Mouse (Mus musculus): Measurements from ENCODE around the gene Prrg1. TPM values are rescaled to one million over a fixed set of nuclear protein-coding genes. Genes with fewer than 3 reads are reported as not detected.

Prrg1 gene
- 6.9 TPM for polyA plus RNA-seq (2017; shearing (Covaris generic))

DNA sequence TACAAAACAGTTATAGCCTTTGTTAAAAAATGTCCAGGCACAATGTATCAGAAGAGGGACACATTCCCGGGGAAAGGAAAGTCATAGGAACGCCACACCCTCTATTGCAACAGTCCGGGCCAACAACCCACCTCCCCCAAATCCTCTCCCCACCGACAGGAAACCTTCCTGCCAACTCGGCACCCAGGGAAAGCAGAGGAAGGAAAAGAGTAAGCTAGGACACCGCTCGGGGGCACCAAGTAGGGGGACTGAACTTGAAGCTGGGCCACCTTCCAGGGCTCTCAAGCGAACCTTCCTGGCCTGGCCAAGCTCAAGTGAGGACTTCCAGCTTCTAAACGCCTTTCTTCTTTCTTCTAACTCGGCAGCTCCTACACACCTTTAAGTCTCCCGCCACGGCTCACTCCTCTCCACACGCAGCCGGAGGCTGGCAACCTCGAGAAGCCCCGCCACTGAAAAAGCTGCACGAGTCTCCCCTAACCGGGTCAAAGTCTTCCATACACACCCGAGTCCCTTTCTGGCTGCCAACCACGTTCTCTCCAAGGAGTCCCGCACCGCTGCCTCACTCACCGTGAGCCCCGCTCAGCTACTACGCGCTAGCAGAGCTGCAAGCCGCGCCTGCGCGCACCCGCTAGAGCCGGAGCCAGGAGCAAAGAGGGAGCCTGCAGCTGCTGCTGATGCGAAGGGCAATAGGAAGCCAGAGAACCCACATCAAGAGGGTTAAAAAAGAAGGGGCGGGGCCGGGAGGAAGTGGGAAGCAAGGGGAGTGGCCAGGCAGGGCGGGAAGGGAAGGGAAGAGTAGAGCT is at the start of gene Prrg1:
Prrg1 (minus strand) TSS at position 695 of the 803 bp plus-strand sequence.

Other genes starting within 250 kb of the Prrg1 start
- not detected for gene 4930480E11Rik, start 214.3 kb downstream of the Prrg1 start, polyA plus RNA-seq (2017; shearing (Covaris generic))
- gene Fam47c, start 153.9 kb upstream of the Prrg1 start, polyA plus RNA-seq (2017; shearing (Covaris generic)), result not detected